Mouse (Mus musculus) E14TG2a.4 (cell line): ENCODE results near the gene Cc2d1a.

ENCODE experiments used
- CTCF ChIP-seq: conservative IDR thresholded peaks from 2 replicates; pipeline ENCODE4 v1.5.1; 2014; ENCODE audit warnings: low read length
- NANOG ChIP-seq: IDR thresholded peaks from 2 replicates; pipeline ENCODE4 v1.6.1; 2014; ENCODE audit warnings: borderline replicate concordance, low read length, mixed read lengths
- POU5F1 ChIP-seq: IDR thresholded peaks from 2 replicates; pipeline ENCODE4 v1.6.1; 2014; ENCODE audit warnings: low read length, borderline replicate concordance

GRCm38 (mm10) chr8:84140838-84141237 is 6.9 kb downstream of the Cc2d1a start:
- TF ChIP-seq CTCF = no peak
- TF ChIP-seq POU5F1 = no peak
- no peak for TF ChIP-seq NANOG
